ENCODE assay signal across 29 mouse cellular contexts in genomic region chr9:21233366-21233765, GRCm38 (mm10). TPM values are rescaled to one million over a fixed set of nuclear protein-coding genes. Genes with fewer than 3 reads are reported as not detected.
DNase-seq lines count a peak whose midpoint lies in the region; ATAC-seq and TF ChIP-seq lines count a peak whose summit lies in the region.
"Had no signal": no experiment of that assay in that cellular context is flagged by ENCODE, and none has a peak within 500 bp of the region (broad histone marks: within the 10 kb centered on the region; RNA-seq: fewer than 3 reads in every experiment).

No protein-coding gene starts in this region.

- H3K4me2 ChIP-seq in forebrain, embryonic 13.5 days = no peak overlapping the region
- H3K4me2 ChIP-seq in forebrain, embryonic 11.5 days (ENCODE audit: low read depth, low read length, severe bottlenecking) = no peak overlapping the region
- H3K4me2 ChIP-seq: embryonic facial prominence, embryonic 12.5 days; embryonic facial prominence, embryonic 15.5 days; forebrain, embryonic 12.5 days; heart, embryonic 12.5 days; heart, embryonic 15.5 days; hindbrain, embryonic 13.5 days; intestine, embryonic 15.5 days had no signal

- H3K36me3 ChIP-seq in forebrain, embryonic 13.5 days (ENCODE audit: poor library complexity, severe bottlenecking) = peaks cover 71% of the 10 kb centered on the region
- H3K36me3 ChIP-seq in forebrain, embryonic 11.5 days (ENCODE audit: control insufficient read depth, insufficient read depth, low read length) = no peaks in the 10 kb centered on the region; the same call in 1 of the 2 replicates
- H3K36me3 ChIP-seq in testis, adult 2 months (ENCODE audit: control insufficient read depth, insufficient read depth, low read length) = no peaks in the 10 kb centered on the region
- H3K36me3 ChIP-seq in MEL (ENCODE audit: control insufficient read depth in 1 of 2, insufficient read depth in 2 of 2, low read length in 2 of 2) = peaks cover 15 to 27% of the 10 kb centered on the region in 2 experiments

- H3K27me3 ChIP-seq in forebrain, embryonic 13.5 days = no peaks in the 10 kb centered on the region
- H3K27me3 ChIP-seq in forebrain, embryonic 11.5 days (ENCODE audit: control insufficient read depth, insufficient read depth, low read length) = no peaks in the 10 kb centered on the region
- no peaks in the 10 kb centered on the region for H3K27me3 ChIP-seq in testis, adult 2 months (ENCODE audit: control insufficient read depth, insufficient read depth, low read length)
- H3K27me3 ChIP-seq in MEL (ENCODE audit: control insufficient read depth in 1 of 2, insufficient read depth in 2 of 2, low read length in 2 of 2) = no peaks in the 10 kb centered on the region
- H3K27me3 ChIP-seq: CH12.LX; embryonic facial prominence, embryonic 12.5 days; embryonic facial prominence, embryonic 15.5 days; forebrain, embryonic 12.5 days; heart, embryonic 12.5 days; heart, embryonic 15.5 days; hindbrain, embryonic 13.5 days; intestine, embryonic 15.5 days had no signal

- ATAC-seq in forebrain, embryonic 13.5 days = 0 out of 2 replicates have a peak, but pooled peaks have one; percentile 7
- ATAC-seq in forebrain, embryonic 11.5 days (replicated peaks; ENCODE audit: low FRiP score) = no peak
- ATAC-seq: activated CD4-positive, CD25-positive, alpha-beta regulatory T cell, adult 4 months; forebrain, embryonic 16.5 days; hindbrain, embryonic 16.5 days; intestine, embryonic 15.5 days had no signal

- no peak for TF ChIP-seq RAD21 in MEL (IDR thresholded peaks at IDR 0.05; ENCODE audit: low read depth, low read length)

- peaks cover 15% of the 10 kb centered on the region for H3K4me1 ChIP-seq in forebrain, embryonic 13.5 days
- H3K4me1 ChIP-seq in forebrain, embryonic 11.5 days (replicated peaks; ENCODE audit: control insufficient read depth, insufficient read depth, low read length) = peaks cover 10% of the 10 kb centered on the region
- H3K4me1 ChIP-seq in testis, adult 2 months (ENCODE audit: control insufficient read depth, insufficient read depth, low read length) = peaks cover 18% of the 10 kb centered on the region
- peaks cover 10 to 18% of the 10 kb centered on the region in 2 experiments; a peak in 3 of 4 replicates for H3K4me1 ChIP-seq in MEL (ENCODE audit: control insufficient read depth in 1 of 2, insufficient read depth in 2 of 2, low read length in 2 of 2)

- no peak for TF ChIP-seq CTCF in testis, adult 2 months (IDR thresholded peaks at IDR 0.05; ENCODE audit: control insufficient read depth, insufficient read depth, insufficient replicate concordance, low read depth, low read length)
- no peak for TF ChIP-seq CTCF in MEL (IDR thresholded peaks at IDR 0.05 in 2 of 3, conservative IDR thresholded peaks at IDR 0.05 in 1 of 3; ENCODE audit: control insufficient read depth in 1 of 3, insufficient read depth in 1 of 3, low read depth in 2 of 3, low read length in 3 of 3, poor library complexity in 1 of 3, severe bottlenecking in 1 of 3)

- H3K4me3 ChIP-seq in forebrain, embryonic 13.5 days = no peak overlapping the region
- H3K4me3 ChIP-seq in forebrain, embryonic 11.5 days (ENCODE audit: low read depth, low read length) = no peak overlapping the region
- H3K4me3 ChIP-seq in testis, adult 2 months (ENCODE audit: control insufficient read depth, low read depth, low read length) = peak overlapping the region; percentile 60
- H3K4me3 ChIP-seq in MEL (ENCODE audit: control insufficient read depth in 1 of 2, insufficient read depth in 1 of 2, low read depth in 2 of 2, low read length in 2 of 2) = no peak overlapping the region
- H3K4me3 ChIP-seq: embryonic facial prominence, embryonic 12.5 days; embryonic facial prominence, embryonic 15.5 days; forebrain, embryonic 12.5 days; heart, embryonic 12.5 days; heart, embryonic 15.5 days; hindbrain, embryonic 10.5 days; hindbrain, embryonic 13.5 days; intestine, embryonic 15.5 days had no signal

- no peak; the same call in 1 of the 2 replicates for TF ChIP-seq POLR2A in testis, adult 2 months (IDR thresholded peaks at IDR 0.05; ENCODE audit: control insufficient read depth, low read depth, low read length)
- TF ChIP-seq POLR2A in MEL (IDR thresholded peaks at IDR 0.05; ENCODE audit: control insufficient read depth in 1 of 2, insufficient read depth in 1 of 2, low read depth in 1 of 2, low read length in 2 of 2, poor library complexity in 1 of 2) = no peak

- DNase-seq in forebrain, embryonic 11.5 days (ENCODE audit: low spot score) = no peak
- DNase-seq in testis, postnatal 10 days (ENCODE audit: low spot score) = no peak
- no peak for DNase-seq in MEL (ENCODE audit: low read depth, low spot score)
- no peak for DNase-seq in layer of hippocampus, postnatal 10 days (ENCODE audit: low spot score in 2 of 2)
- DNase-seq in layer of hippocampus, adult 11-12 months (ENCODE audit: low spot score) = no peak
- DNase-seq: adrenal gland, adult 8-10 months; adrenal gland, postnatal 25 days; B cell, adult 2 months; cerebellum, adult 11-12 months; cerebellum, adult 8-10 months; gastrocnemius, postnatal 10 days; gastrocnemius, postnatal 36 days; heart, postnatal 10 days; heart, postnatal 36 days had no signal

- H3K9me3 ChIP-seq in forebrain, embryonic 13.5 days (replicated peaks) = no peaks in the 10 kb centered on the region
- H3K9me3 ChIP-seq in forebrain, embryonic 11.5 days (ENCODE audit: control insufficient read depth, low read length) = no peaks in the 10 kb centered on the region
- H3K9me3 ChIP-seq in MEL (replicated peaks; ENCODE audit: insufficient read depth, low read length) = no peaks in the 10 kb centered on the region
- H3K9me3 ChIP-seq: embryonic facial prominence, embryonic 12.5 days; embryonic facial prominence, embryonic 15.5 days; forebrain, embryonic 12.5 days; G1E; heart, embryonic 12.5 days; heart, embryonic 15.5 days; hindbrain, embryonic 10.5 days; hindbrain, embryonic 13.5 days; intestine, embryonic 15.5 days had no signal

- no peak for TF ChIP-seq EP300 in MEL (IDR thresholded peaks at IDR 0.05; ENCODE audit: low read depth in 1 of 2, low read length in 2 of 2)

- H3K27ac ChIP-seq in forebrain, embryonic 13.5 days = no peak overlapping the region
- no peak overlapping the region for H3K27ac ChIP-seq in forebrain, embryonic 11.5 days (ENCODE audit: low read depth, low read length)
- no peak overlapping the region for H3K27ac ChIP-seq in testis, adult 2 months (ENCODE audit: control insufficient read depth, insufficient read depth, low read depth, low read length)
- H3K27ac ChIP-seq in MEL (ENCODE audit: control insufficient read depth, low read depth, low read length) = no peak overlapping the region
- H3K27ac ChIP-seq: embryonic facial prominence, embryonic 12.5 days; embryonic facial prominence, embryonic 15.5 days; forebrain, embryonic 12.5 days; heart, embryonic 15.5 days; hindbrain, embryonic 10.5 days; hindbrain, embryonic 13.5 days; intestine, embryonic 15.5 days had no signal

- WGBS in forebrain, embryonic 13.5 days = 88% methylated on average over 29 of the region's 29 CpGs
- WGBS in forebrain, embryonic 11.5 days = 85% methylated on average over 29 of the region's 29 CpGs

- H3K79me2 ChIP-seq in MEL (ENCODE audit: control insufficient read depth, insufficient read depth, low read length, poor library complexity) = peaks cover 36% of the 10 kb centered on the region

- H3K9ac ChIP-seq in forebrain, embryonic 13.5 days = no peak overlapping the region
- H3K9ac ChIP-seq in forebrain, embryonic 11.5 days (ENCODE audit: low read length) = no peak overlapping the region
- no peak overlapping the region for H3K9ac ChIP-seq in MEL (ENCODE audit: control insufficient read depth, low read depth, low read length, poor library complexity, severe bottlenecking)
- H3K9ac ChIP-seq: embryonic facial prominence, embryonic 12.5 days; embryonic facial prominence, embryonic 15.5 days; forebrain, embryonic 12.5 days; heart, embryonic 12.5 days; heart, embryonic 15.5 days; hindbrain, embryonic 13.5 days; intestine, embryonic 15.5 days had no signal

RNA-seq across cellular contexts. Expression of gene Keap1, which starts 5.8 kb away (rescaled TPM):
- 55.7 and 60.0 TPM in 2 replicates for polyA plus RNA-seq in forebrain, embryonic 13.5 days (2015; fragmentation: Nextera tagmentation; extraction: Ambion mirVana)
- polyA plus RNA-seq in forebrain, embryonic 11.5 days (2014; fragmentation: Nextera tagmentation; extraction: Ambion mirVana) = 35.9 and 41.3 TPM in 2 replicates
- 46.9 and 52.8 TPM in 2 replicates for polyA plus RNA-seq in testis, adult 2 months (2012; rRNA removed)
- 168 and 174 TPM in 2 replicates for total RNA-seq in MEL (2012; rRNA removed)
- polyA plus RNA-seq in MEL (2012; ENCODE audit: insufficient read depth in 1 of 2, insufficient read length in 2 of 2, low read depth in 1 of 2, low replicate concordance in 2 of 2, missing spikeins in 1 of 2) = 100 to 1,000 TPM in 1 of 2 experiments, 10 to 100 TPM in 1; 67.5 to 171 TPM
- 10 to 100 TPM; 51.7 to 56.5 TPM for total RNA-seq in layer of hippocampus, postnatal 10 days (2021)

RNA-seq across cellular contexts. Expression of gene S1pr5, which starts 14.9 kb away (rescaled TPM):
- 0.37 and 0.55 TPM in 2 replicates for polyA plus RNA-seq in forebrain, embryonic 13.5 days (2015; fragmentation: Nextera tagmentation; extraction: Ambion mirVana)
- polyA plus RNA-seq in forebrain, embryonic 11.5 days (2014; fragmentation: Nextera tagmentation; extraction: Ambion mirVana) = 0.09 and 0.11 TPM in 2 replicates
- not detected in 2 replicates for polyA plus RNA-seq in testis, adult 2 months (2012; rRNA removed)
- 0.04 TPM in 1 of 2 replicates, not detected in the other for total RNA-seq in MEL (2012; rRNA removed)
- polyA plus RNA-seq in MEL (2012; ENCODE audit: insufficient read depth in 1 of 2, insufficient read length in 2 of 2, low read depth in 1 of 2, low replicate concordance in 2 of 2, missing spikeins in 1 of 2) = under 1 TPM in 1 of 2 experiments, not detected in 1; 0.08 TPM
- 1 to 10 TPM; 2.4 to 3.0 TPM for total RNA-seq in layer of hippocampus, postnatal 10 days (2021)
- total RNA-seq: CH12.LX had no signal
- polyA plus RNA-seq: G1E; intestine, embryonic 15.5 days had no signal

RNA-seq across cellular contexts. Expression of gene Atg4d, which starts 31.7 kb away (rescaled TPM):
- 60.2 and 60.3 TPM in 2 replicates for polyA plus RNA-seq in forebrain, embryonic 13.5 days (2015; fragmentation: Nextera tagmentation; extraction: Ambion mirVana)
- polyA plus RNA-seq in forebrain, embryonic 11.5 days (2014; fragmentation: Nextera tagmentation; extraction: Ambion mirVana) = 55.7 and 57.9 TPM in 2 replicates
- polyA plus RNA-seq in testis, adult 2 months (2012; rRNA removed) = 27.5 and 31.8 TPM in 2 replicates
- 76.4 and 83.9 TPM in 2 replicates for total RNA-seq in MEL (2012; rRNA removed)
- 10 to 100 TPM in 1 of 2 experiments, not detected in 1; 99.7 TPM for polyA plus RNA-seq in MEL (2012; ENCODE audit: insufficient read depth in 1 of 2, insufficient read length in 2 of 2, low read depth in 1 of 2, low replicate concordance in 2 of 2, missing spikeins in 1 of 2)
- total RNA-seq in layer of hippocampus, postnatal 10 days (2021) = 10 to 100 TPM; 28.8 to 29.4 TPM

RNA-seq across cellular contexts. Expression of gene Kri1, which starts 54.4 kb away (rescaled TPM):
- polyA plus RNA-seq in forebrain, embryonic 13.5 days (2015; fragmentation: Nextera tagmentation; extraction: Ambion mirVana) = 15.4 and 20.1 TPM in 2 replicates
- 16.3 and 22.3 TPM in 2 replicates for polyA plus RNA-seq in forebrain, embryonic 11.5 days (2014; fragmentation: Nextera tagmentation; extraction: Ambion mirVana)
- 35.0 and 36.9 TPM in 2 replicates for polyA plus RNA-seq in testis, adult 2 months (2012; rRNA removed)
- total RNA-seq in MEL (2012; rRNA removed) = 175 and 199 TPM in 2 replicates
- 100 to 1,000 TPM in 1 of 2 experiments, 10 to 100 TPM in 1; 76.1 to 233 TPM for polyA plus RNA-seq in MEL (2012; ENCODE audit: insufficient read depth in 1 of 2, insufficient read length in 2 of 2, low read depth in 1 of 2, low replicate concordance in 2 of 2, missing spikeins in 1 of 2)
- total RNA-seq in layer of hippocampus, postnatal 10 days (2021) = 10 to 100 TPM; 37.7 to 39.2 TPM

RNA-seq across cellular contexts. Expression of gene Cdkn2d, which starts 57.8 kb away (rescaled TPM):
- polyA plus RNA-seq in forebrain, embryonic 13.5 days (2015; fragmentation: Nextera tagmentation; extraction: Ambion mirVana) = 85.4 and 88.3 TPM in 2 replicates
- 58.6 and 60.8 TPM in 2 replicates for polyA plus RNA-seq in forebrain, embryonic 11.5 days (2014; fragmentation: Nextera tagmentation; extraction: Ambion mirVana)
- 98.6 and 107 TPM in 2 replicates for polyA plus RNA-seq in testis, adult 2 months (2012; rRNA removed)
- 40.1 and 55.2 TPM in 2 replicates for total RNA-seq in MEL (2012; rRNA removed)
- 10 to 100 TPM in 1 of 2 experiments, not detected in 1; 67.9 TPM for polyA plus RNA-seq in MEL (2012; ENCODE audit: insufficient read depth in 1 of 2, insufficient read length in 2 of 2, low read depth in 1 of 2, low replicate concordance in 2 of 2, missing spikeins in 1 of 2)
- total RNA-seq in layer of hippocampus, postnatal 10 days (2021) = 10 to 100 TPM; 66.7 to 69.5 TPM
